Mouse (Mus musculus) heart, postnatal 25 days (tissue): ENCODE measurements around the gene Nlrc4. TPM values are rescaled to one million over a fixed set of nuclear protein-coding genes. Genes with fewer than 3 reads are reported as not detected.

Experiments used
- total RNA-seq, 2 experiments: library from RNA; stranded (reverse); gene quantifications; 2 replicates each; pipeline ENCODE4 v1.2.3; 2021

Nlrc4 gene
- total RNA-seq, 2 experiments from 2014 or later: 0.31 to 0.50 TPM

Other genes starting within 250 kb of the Nlrc4 start
- gene Memo1, start 163.6 kb downstream of the Nlrc4 start, total RNA-seq: 10 to 100 TPM; 66.8 to 74.1 TPM
- gene Dpy30, start 135.2 kb downstream of the Nlrc4 start, total RNA-seq: 10 to 100 TPM; 49.0 to 49.1 TPM
- gene Spast, start 120.2 kb downstream of the Nlrc4 start, total RNA-seq: 10 to 100 TPM; 28.6 to 31.0 TPM
- 10 to 100 TPM in 1 of 2 experiments, 1 to 10 TPM in 1; 9.5 to 11.9 TPM for gene Slc30a6, start 63.5 kb downstream of the Nlrc4 start, total RNA-seq
- 10 to 100 TPM; 75.2 to 79.4 TPM for gene Yipf4, start 30.4 kb upstream of the Nlrc4 start, total RNA-seq
- gene Birc6, start 69.2 kb upstream of the Nlrc4 start, total RNA-seq: 10 to 100 TPM; 74.5 to 92.1 TPM